13 mouse cellular contexts compared by ENCODE assay signal in genomic region chr11:86593443-86593842, GRCm38 (mm10). TPM values are rescaled to one million over a fixed set of nuclear protein-coding genes. Genes with fewer than 3 reads are reported as not detected.
DNase-seq lines count a peak whose midpoint lies in the region; ATAC-seq and TF ChIP-seq lines count a peak whose summit lies in the region.
"Had no signal": no experiment of that assay in that cellular context is flagged by ENCODE, and none has a peak within 500 bp of the region (broad histone marks: within the 10 kb centered on the region; RNA-seq: fewer than 3 reads in every experiment).

No protein-coding gene starts in this region.

- WGBS in heart, embryonic 11.5 days (ENCODE audit: insufficient replicate concordance): 88% methylated on average over 5 of the region's 5 CpGs
- whole genome bisulfite sequencing in kidney, embryonic 15.5 days: 89% methylated on average over 5 of the region's 5 CpGs
- WGBS in kidney, adult 2 months: 85% methylated on average over 5 of the region's 5 CpGs
- WGBS in midbrain, postnatal 0 days: 58% methylated on average over 5 of the region's 5 CpGs
- WGBS in midbrain, embryonic 14.5 days: 53% methylated on average over 5 of the region's 5 CpGs
- 85% methylated on average over 5 of the region's 5 CpGs for WGBS in stomach, postnatal 0 days

- H3K9ac ChIP-seq in heart, embryonic 11.5 days (ENCODE audit: low read depth, low read length): no peak overlapping the region
- H3K9ac ChIP-seq in kidney, embryonic 15.5 days: no peak overlapping the region
- no peak overlapping the region for H3K9ac ChIP-seq in midbrain, postnatal 0 days (replicated peaks; ENCODE audit: low read length, poor library complexity, severe bottlenecking)
- no peak overlapping the region for H3K9ac ChIP-seq in midbrain, embryonic 14.5 days (replicated peaks; ENCODE audit: low read length)
- no peak overlapping the region for H3K9ac ChIP-seq in stomach, postnatal 0 days (ENCODE audit: low read length)
- H3K9ac ChIP-seq: intestine, embryonic 15.5 days had no signal

- TF ChIP-seq POLR2A in kidney, adult 2 months (IDR thresholded peaks at IDR 0.05; ENCODE audit: low read depth, low read length): no peak

- TF ChIP-seq CTCF in kidney, adult 2 months (conservative IDR thresholded peaks at IDR 0.05; ENCODE audit: insufficient read depth, insufficient read length, low read depth, low read length): no peak
- TF ChIP-seq CTCF in midbrain, postnatal 0 days (IDR thresholded peaks at IDR 0.05): no peak
- TF ChIP-seq CTCF in stomach, postnatal 0 days (IDR thresholded peaks at IDR 0.05; ENCODE audit: low read depth): no peak

- no peak for ATAC-seq in heart, embryonic 11.5 days (replicated peaks; ENCODE audit: insufficient number of reproducible peaks, low FRiP score, low TSS enrichment)
- no peak for ATAC-seq in kidney, embryonic 15.5 days (replicated peaks; ENCODE audit: low FRiP score)
- ATAC-seq in midbrain, postnatal 0 days (ENCODE audit: low FRiP score): no peak
- ATAC-seq in midbrain, embryonic 14.5 days (ENCODE audit: low FRiP score, low TSS enrichment): no peak
- no peak for ATAC-seq in stomach, postnatal 0 days (ENCODE audit: low FRiP score, low TSS enrichment)
- ATAC-seq: midbrain, embryonic 16.5 days had no signal

- no peaks in the 10 kb centered on the region for H3K36me3 ChIP-seq in heart, embryonic 11.5 days (ENCODE audit: control insufficient read depth, insufficient read depth, low read length)
- H3K36me3 ChIP-seq in kidney, embryonic 15.5 days: no peaks in the 10 kb centered on the region
- no peaks in the 10 kb centered on the region; the same call in 1 of the 2 replicates for H3K36me3 ChIP-seq in kidney, adult 2 months (ENCODE audit: control insufficient read depth, insufficient read depth, low read length)
- no peaks in the 10 kb centered on the region for H3K36me3 ChIP-seq in midbrain, postnatal 0 days (ENCODE audit: insufficient read depth, low read length)
- no peaks in the 10 kb centered on the region for H3K36me3 ChIP-seq in midbrain, embryonic 14.5 days (ENCODE audit: control insufficient read depth, insufficient read depth, low read length)
- H3K36me3 ChIP-seq in stomach, postnatal 0 days (ENCODE audit: control insufficient read depth, insufficient read depth, low read length): no peaks in the 10 kb centered on the region
- H3K36me3 ChIP-seq: intestine, embryonic 15.5 days had no signal

- no peaks in the 10 kb centered on the region for H3K9me3 ChIP-seq in heart, embryonic 11.5 days (replicated peaks; ENCODE audit: control insufficient read depth, low read length)
- no peaks in the 10 kb centered on the region for H3K9me3 ChIP-seq in kidney, embryonic 15.5 days (replicated peaks)
- H3K9me3 ChIP-seq in midbrain, postnatal 0 days (ENCODE audit: low read length): no peaks in the 10 kb centered on the region
- H3K9me3 ChIP-seq in midbrain, embryonic 14.5 days (ENCODE audit: control insufficient read depth, low read length): no peaks in the 10 kb centered on the region
- H3K9me3 ChIP-seq in stomach, postnatal 0 days (ENCODE audit: control insufficient read depth, low read length): no peaks in the 10 kb centered on the region
- H3K9me3 ChIP-seq: intestine, embryonic 15.5 days had no signal

- 0 out of 2 replicates have a peak overlapping the region, but pooled peaks have one; percentile 15 for H3K27ac ChIP-seq in heart, embryonic 11.5 days (ENCODE audit: low read depth, low read length)
- H3K27ac ChIP-seq in kidney, embryonic 15.5 days: peak overlapping the region; percentile 37; the same call in 1 of the 2 replicates
- no peak overlapping the region for H3K27ac ChIP-seq in kidney, adult 2 months (ENCODE audit: insufficient read depth, low read depth, low read length)
- H3K27ac ChIP-seq in midbrain, postnatal 0 days (ENCODE audit: low read depth, low read length): 0 out of 2 replicates have a peak overlapping the region, but pooled peaks have one; percentile 38
- no peak overlapping the region for H3K27ac ChIP-seq in midbrain, embryonic 14.5 days (replicated peaks; ENCODE audit: low read depth, low read length)
- peak overlapping the region; percentile 20; the same call in 1 of the 2 replicates for H3K27ac ChIP-seq in stomach, postnatal 0 days (replicated peaks)
- H3K27ac ChIP-seq: intestine, embryonic 15.5 days had no signal

- peaks cover 7% of the 10 kb centered on the region; the same call in 1 of the 2 replicates for H3K4me1 ChIP-seq in heart, embryonic 11.5 days (ENCODE audit: control insufficient read depth, insufficient read depth, low read length)
- H3K4me1 ChIP-seq in kidney, embryonic 15.5 days: peaks cover 16% of the 10 kb centered on the region
- peaks cover 17% of the 10 kb centered on the region; the same call in 1 of the 2 replicates for H3K4me1 ChIP-seq in kidney, adult 2 months (ENCODE audit: control insufficient read depth, insufficient read depth, low read length)
- H3K4me1 ChIP-seq in midbrain, postnatal 0 days (ENCODE audit: insufficient read depth, low read length): no peaks in the 10 kb centered on the region
- H3K4me1 ChIP-seq in midbrain, embryonic 14.5 days (ENCODE audit: control insufficient read depth, insufficient read depth, low read length): peaks cover 11% of the 10 kb centered on the region; the same call in 1 of the 2 replicates
- no peaks in the 10 kb centered on the region for H3K4me1 ChIP-seq in stomach, postnatal 0 days (replicated peaks; ENCODE audit: control insufficient read depth, insufficient read depth)
- H3K4me1 ChIP-seq: intestine, embryonic 15.5 days had no signal

- DNase-seq in heart, adult 11 months: no peak
- DNase-seq in kidney, adult 2 months: no peak
- no peak for DNase-seq in midbrain, postnatal 0 days (ENCODE audit: low spot score)
- DNase-seq in midbrain, embryonic 14.5 days: no peak
- no peak for DNase-seq in stomach, postnatal 0 days (ENCODE audit: low spot score)
- DNase-seq in natural killer cell, adult 2 months (ENCODE audit: low spot score in 2 of 2): no peak
- DNase-seq: adrenal gland, postnatal 25 days; cerebellum, postnatal 36 days; thymus, postnatal 25 days had no signal

- H3K4me2 ChIP-seq in heart, embryonic 11.5 days: no peak overlapping the region
- H3K4me2 ChIP-seq in kidney, embryonic 15.5 days: no peak overlapping the region
- no peak overlapping the region for H3K4me2 ChIP-seq in midbrain, postnatal 0 days (ENCODE audit: low read depth, low read length, poor library complexity, severe bottlenecking)
- H3K4me2 ChIP-seq in midbrain, embryonic 14.5 days (ENCODE audit: low read length): no peak overlapping the region
- no peak overlapping the region for H3K4me2 ChIP-seq in stomach, postnatal 0 days (replicated peaks; ENCODE audit: low read depth)
- H3K4me2 ChIP-seq: intestine, embryonic 15.5 days had no signal

- TF ChIP-seq EP300 in stomach, postnatal 0 days (optimal IDR thresholded peaks at IDR 0.05): no peak

- H3K4me3 ChIP-seq in heart, embryonic 11.5 days (ENCODE audit: low read depth, low read length): no peak overlapping the region
- no peak overlapping the region for H3K4me3 ChIP-seq in kidney, embryonic 15.5 days (replicated peaks)
- H3K4me3 ChIP-seq in kidney, adult 2 months (ENCODE audit: insufficient read depth, low read depth, low read length): no peak overlapping the region
- no peak overlapping the region for H3K4me3 ChIP-seq in midbrain, postnatal 0 days (ENCODE audit: low read depth, low read length)
- H3K4me3 ChIP-seq in midbrain, embryonic 14.5 days (replicated peaks; ENCODE audit: low read depth, low read length): no peak overlapping the region
- H3K4me3 ChIP-seq in stomach, postnatal 0 days (ENCODE audit: low read depth, low read length): no peak overlapping the region
- H3K4me3 ChIP-seq: intestine, embryonic 15.5 days had no signal

- H3K27me3 ChIP-seq in heart, embryonic 11.5 days (ENCODE audit: control insufficient read depth, insufficient read depth, low read length): no peaks in the 10 kb centered on the region
- no peaks in the 10 kb centered on the region for H3K27me3 ChIP-seq in kidney, embryonic 15.5 days
- no peaks in the 10 kb centered on the region for H3K27me3 ChIP-seq in kidney, adult 2 months (replicated peaks; ENCODE audit: control insufficient read depth, insufficient read depth, low read length)
- H3K27me3 ChIP-seq in midbrain, postnatal 0 days (ENCODE audit: insufficient read depth, low read length): no peaks in the 10 kb centered on the region
- H3K27me3 ChIP-seq in midbrain, embryonic 14.5 days (ENCODE audit: control insufficient read depth, insufficient read depth, low read length): no peaks in the 10 kb centered on the region
- no peaks in the 10 kb centered on the region for H3K27me3 ChIP-seq in stomach, postnatal 0 days (ENCODE audit: control insufficient read depth, insufficient read depth, low read length)
- H3K27me3 ChIP-seq: intestine, embryonic 15.5 days had no signal

RNA-seq across cellular contexts. Expression of gene Tubd1, which starts 48.7 kb away (rescaled TPM):
- 10.6 and 12.2 TPM in 2 replicates for polyA plus RNA-seq in heart, embryonic 11.5 days (2014; fragmentation: Nextera tagmentation; extraction: Ambion mirVana)
- polyA plus RNA-seq in kidney, embryonic 15.5 days (2015; fragmentation: Nextera tagmentation; extraction: Ambion mirVana): 10.3 and 10.5 TPM in 2 replicates
- 2.6 and 2.8 TPM in 2 replicates for polyA plus RNA-seq in kidney, adult 2 months (2012; rRNA removed)
- 1.7 and 2.7 TPM in 2 replicates for total RNA-seq in midbrain, postnatal 0 days (2014; rRNA removed)
- polyA plus RNA-seq in midbrain, postnatal 0 days (2015; fragmentation: Nextera tagmentation; extraction: Ambion mirVana): 4.5 and 5.0 TPM in 2 replicates
- 4.7 and 6.1 TPM in 2 replicates for polyA plus RNA-seq in midbrain, embryonic 14.5 days (2014; fragmentation: Nextera tagmentation; extraction: Ambion mirVana)
- 7.6 and 7.8 TPM in 2 replicates for polyA plus RNA-seq in stomach, postnatal 0 days (2015; fragmentation: Nextera tagmentation; extraction: Ambion mirVana)

RNA-seq across cellular contexts. Expression of gene Rps6kb1, which starts 48.8 kb away (rescaled TPM):
- 43.4 and 50.0 TPM in 2 replicates for polyA plus RNA-seq in heart, embryonic 11.5 days (2014; fragmentation: Nextera tagmentation; extraction: Ambion mirVana)
- polyA plus RNA-seq in kidney, embryonic 15.5 days (2015; fragmentation: Nextera tagmentation; extraction: Ambion mirVana): 60.9 and 70.7 TPM in 2 replicates
- 6.0 and 7.3 TPM in 2 replicates for polyA plus RNA-seq in kidney, adult 2 months (2012; rRNA removed)
- total RNA-seq in midbrain, postnatal 0 days (2014; rRNA removed): 35.6 and 47.9 TPM in 2 replicates
- 53.7 and 59.6 TPM in 2 replicates for polyA plus RNA-seq in midbrain, postnatal 0 days (2015; fragmentation: Nextera tagmentation; extraction: Ambion mirVana)
- polyA plus RNA-seq in midbrain, embryonic 14.5 days (2014; fragmentation: Nextera tagmentation; extraction: Ambion mirVana): 44.4 and 47.8 TPM in 2 replicates
- polyA plus RNA-seq in stomach, postnatal 0 days (2015; fragmentation: Nextera tagmentation; extraction: Ambion mirVana): 40.7 and 42.3 TPM in 2 replicates

Comparison
In these comparisons a context has a peak if more than half of its experiments do, and no peak if none do; other contexts are left out.
1. H3K27ac ChIP-seq: peak in heart, embryonic 11.5 days (single experiment), kidney, embryonic 15.5 days (single experiment), midbrain, postnatal 0 days (single experiment) and stomach, postnatal 0 days (single experiment); none in kidney, adult 2 months (single experiment) and midbrain, embryonic 14.5 days (single experiment).